Mouse (Mus musculus) bone marrow macrophage, adult 2 months (primary cell): Measurements from ENCODE around the gene Tmx1.

ENCODE experiments used
- CTCF ChIP-seq: IDR thresholded peaks from 2 replicates; pipeline ENCODE4 v1.5.1; 2012; ENCODE audit warnings: low read depth, mild to moderate bottlenecking, low read length, moderate library complexity
- POLR2A ChIP-seq: IDR thresholded peaks from 2 replicates; pipeline ENCODE4 v1.6.1; 2012; ENCODE audit warnings: mild to moderate bottlenecking, low read depth, low read length, borderline replicate concordance

- no peak for TF ChIP-seq POLR2A
- TF ChIP-seq CTCF: no peak
Measured at GRCm38 (mm10) chr12:70485956-70486355, 33.1 kb downstream of the Tmx1 start.
